Mouse (Mus musculus): ENCODE data around the gene Sco2. TPM values are rescaled to one million over a fixed set of nuclear protein-coding genes. Genes with fewer than 3 reads are reported as not detected.

Sco2 gene
- 5.6 TPM in 2 replicates for polyA plus RNA-seq (2016; fragmentation: Nextera tagmentation; extraction: Ambion mirVana)

DNA sequence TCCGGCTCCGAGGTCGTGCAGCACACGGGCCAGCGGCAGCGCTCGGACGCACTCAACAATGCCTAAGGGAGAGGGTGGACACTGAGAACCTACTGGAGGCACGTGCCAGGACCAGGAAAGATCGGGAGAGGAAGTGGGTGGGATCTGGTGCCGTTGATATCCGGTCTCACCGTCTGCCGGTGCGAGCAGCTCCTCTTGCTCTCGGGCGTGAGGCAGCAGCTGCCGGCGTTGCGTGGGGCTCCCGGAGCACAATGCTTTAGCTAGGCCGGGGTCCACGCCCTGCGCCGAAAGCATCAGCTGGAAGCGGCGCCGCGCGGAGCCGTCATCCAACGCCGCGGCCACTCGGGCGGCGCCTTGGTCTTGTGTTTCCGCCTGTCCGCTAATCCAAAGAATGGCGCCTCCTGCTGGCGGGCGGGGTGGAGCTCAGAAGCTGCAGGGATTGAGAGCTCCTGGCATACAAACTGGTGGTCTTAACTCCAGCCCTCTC lies at the start of gene Sco2:
Sco2 (minus strand) TSS at position 85 of the 487 bp plus-strand sequence.
- H3K27me3 ChIP-seq (replicated peaks) = peaks cover 31% of the 10 kb centered on the region
- peaks cover 30% of the 10 kb centered on the region for H3K4me1 ChIP-seq (replicated peaks)
- H3K36me3 ChIP-seq = peaks cover 38% of the 10 kb centered on the region
- peak within 1 kb of the TSS; percentile 78 for H3K9ac ChIP-seq
- WGBS = under 1% methylated on average over 42 of the region's 42 CpGs
- H3K4me3 ChIP-seq = peak within 1 kb of the TSS; percentile 71
- H3K27ac ChIP-seq (ENCODE audit: poor library complexity, severe bottlenecking) = peak within 1 kb of the TSS; percentile 89
- no peaks in the 10 kb centered on the region for H3K9me3 ChIP-seq (replicated peaks)
- peak; percentile 78 for ATAC-seq (ENCODE audit: insufficient number of reproducible peaks, low FRiP score)
- peak within 1 kb of the TSS; percentile 85 for H3K4me2 ChIP-seq

DNA sequence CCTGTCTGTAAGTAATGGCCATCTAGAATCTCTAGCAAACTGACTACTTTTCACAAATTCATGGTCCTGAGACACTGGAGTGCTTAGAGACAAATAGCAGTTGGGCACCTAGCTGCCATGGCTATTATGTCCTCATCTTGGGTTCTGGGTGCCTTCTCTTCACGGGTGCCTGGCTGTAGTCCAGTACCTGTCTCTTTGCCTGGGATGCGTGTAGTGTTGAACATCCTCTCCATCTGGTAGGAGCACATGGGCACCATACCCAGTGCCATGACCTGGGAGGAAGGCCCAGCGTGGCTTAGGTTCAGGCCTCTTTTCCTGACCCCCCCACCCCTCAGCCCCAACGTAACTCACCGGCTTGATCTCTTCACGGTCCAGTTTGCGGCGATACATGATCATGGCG lies 48.3 kb upstream of the Sco2 start:
- H3K36me3 ChIP-seq = peaks cover 86% of the 10 kb centered on the region
- no peak overlapping the region for H3K4me3 ChIP-seq
- no peaks in the 10 kb centered on the region for H3K9me3 ChIP-seq (replicated peaks)
- WGBS = 89% methylated on average over 9 of the region's 9 CpGs
- H3K9ac ChIP-seq = no peak overlapping the region
- H3K4me2 ChIP-seq = no peak overlapping the region
- peaks cover 34% of the 10 kb centered on the region for H3K4me1 ChIP-seq (replicated peaks)
- H3K27ac ChIP-seq (ENCODE audit: poor library complexity, severe bottlenecking) = no peak overlapping the region
- no peak for ATAC-seq (ENCODE audit: insufficient number of reproducible peaks, low FRiP score)
- H3K27me3 ChIP-seq (replicated peaks) = no peaks in the 10 kb centered on the region

DNA sequence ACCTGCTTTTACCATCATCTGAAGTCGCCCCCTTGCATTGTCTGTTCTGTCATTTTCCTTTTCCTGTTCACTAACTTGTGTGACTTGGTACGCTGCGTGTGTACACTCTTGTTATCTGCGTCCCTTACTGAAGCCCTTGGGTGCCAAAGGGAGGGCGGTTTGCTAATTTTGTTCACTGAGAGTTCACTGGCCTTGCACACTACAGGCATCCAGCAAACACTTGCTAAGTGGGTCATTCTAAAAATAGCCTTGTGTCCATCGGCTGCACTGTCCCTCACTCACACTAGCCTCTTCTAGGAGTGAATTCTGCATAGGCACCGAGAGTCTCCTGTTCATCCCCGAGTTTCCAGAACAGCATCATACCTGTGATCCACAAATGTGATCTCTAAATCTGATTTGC lies 41.6 kb upstream of the Sco2 start:
- Histone ChIP-seq H3K4me1 (replicated peaks) (peaks cover 19% of the 10 kb centered on the region), H3K27me3 (replicated peaks) (no peaks in the 10 kb centered on the region), H3K4me3 (no peak overlapping the region), H3K4me2 (peak overlapping the region; percentile 35), H3K9ac (no peak overlapping the region), H3K9me3 (replicated peaks) (no peaks in the 10 kb centered on the region; the same call in 1 of the 2 replicates), H3K36me3 (peaks cover 42% of the 10 kb centered on the region), H3K27ac (ENCODE audit: poor library complexity, severe bottlenecking) (peak overlapping the region; percentile 81)
- 46% methylated on average over 8 of the region's 8 CpGs for WGBS
- no peak for ATAC-seq (ENCODE audit: insufficient number of reproducible peaks, low FRiP score)

DNA sequence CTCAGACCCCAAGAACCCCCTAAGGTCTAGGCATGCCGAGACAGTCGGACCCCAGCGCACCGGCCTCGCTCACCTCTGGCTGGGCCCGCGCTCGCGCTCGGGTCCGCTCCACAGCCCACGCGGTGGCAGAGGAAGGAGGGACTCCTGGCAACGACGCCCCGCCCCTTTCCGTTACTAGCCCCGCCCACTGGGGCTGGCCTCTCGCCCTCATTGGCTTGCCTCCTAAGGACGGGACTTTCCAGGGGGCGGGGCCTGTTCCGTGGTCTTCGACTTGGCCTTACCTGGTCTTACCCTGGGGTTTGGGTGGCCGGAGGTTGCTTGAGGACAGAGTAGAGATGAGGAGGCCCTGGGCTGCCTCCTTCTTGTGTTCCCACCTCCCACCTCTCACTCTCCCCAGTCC lies 36.5 kb upstream of the Sco2 start, which contains the start of gene Syce3:
Syce3 (minus strand) TSS at position 386 of the 400 bp plus-strand sequence.
- no peak within 1 kb of the TSS for H3K4me3 ChIP-seq
- no peak within 1 kb of the TSS for H3K4me2 ChIP-seq
- no peaks in the 10 kb centered on the region for H3K27me3 ChIP-seq (replicated peaks)
- peaks cover 4% of the 10 kb centered on the region; the same call in 1 of the 2 replicates for H3K4me1 ChIP-seq (replicated peaks)
- ATAC-seq (ENCODE audit: insufficient number of reproducible peaks, low FRiP score) = 0 out of 2 replicates have a peak, but pooled peaks have one; percentile 24
- WGBS = 80% methylated on average over 24 of the region's 24 CpGs
- no peak within 1 kb of the TSS for H3K9ac ChIP-seq
- peaks cover 30% of the 10 kb centered on the region for H3K9me3 ChIP-seq (replicated peaks)
- H3K36me3 ChIP-seq = no peaks in the 10 kb centered on the region
- no peak within 1 kb of the TSS for H3K27ac ChIP-seq (ENCODE audit: poor library complexity, severe bottlenecking)

DNA sequence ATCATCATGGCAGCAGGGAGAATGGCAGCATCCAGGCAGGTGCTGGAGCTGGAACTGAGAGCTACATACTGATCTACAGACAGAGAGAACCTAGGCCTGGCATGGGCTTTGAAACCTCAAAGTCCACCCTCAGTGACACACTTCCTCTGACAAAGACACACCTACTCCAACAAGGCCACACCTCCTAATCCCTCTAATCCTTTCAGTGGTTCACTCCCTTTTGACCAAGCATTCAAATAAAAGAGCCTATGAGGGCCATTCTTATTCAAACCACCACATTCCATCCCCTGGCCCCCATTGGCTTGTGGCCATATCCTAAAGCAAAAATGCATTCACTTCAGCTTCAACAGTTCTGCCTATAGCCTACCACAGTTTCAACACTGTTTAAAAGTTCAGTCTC lies 33.0 kb upstream of the Sco2 start:
- Histone ChIP-seq H3K4me3 (no peak overlapping the region), H3K9me3 (replicated peaks) (peaks cover 32% of the 10 kb centered on the region)

DNA sequence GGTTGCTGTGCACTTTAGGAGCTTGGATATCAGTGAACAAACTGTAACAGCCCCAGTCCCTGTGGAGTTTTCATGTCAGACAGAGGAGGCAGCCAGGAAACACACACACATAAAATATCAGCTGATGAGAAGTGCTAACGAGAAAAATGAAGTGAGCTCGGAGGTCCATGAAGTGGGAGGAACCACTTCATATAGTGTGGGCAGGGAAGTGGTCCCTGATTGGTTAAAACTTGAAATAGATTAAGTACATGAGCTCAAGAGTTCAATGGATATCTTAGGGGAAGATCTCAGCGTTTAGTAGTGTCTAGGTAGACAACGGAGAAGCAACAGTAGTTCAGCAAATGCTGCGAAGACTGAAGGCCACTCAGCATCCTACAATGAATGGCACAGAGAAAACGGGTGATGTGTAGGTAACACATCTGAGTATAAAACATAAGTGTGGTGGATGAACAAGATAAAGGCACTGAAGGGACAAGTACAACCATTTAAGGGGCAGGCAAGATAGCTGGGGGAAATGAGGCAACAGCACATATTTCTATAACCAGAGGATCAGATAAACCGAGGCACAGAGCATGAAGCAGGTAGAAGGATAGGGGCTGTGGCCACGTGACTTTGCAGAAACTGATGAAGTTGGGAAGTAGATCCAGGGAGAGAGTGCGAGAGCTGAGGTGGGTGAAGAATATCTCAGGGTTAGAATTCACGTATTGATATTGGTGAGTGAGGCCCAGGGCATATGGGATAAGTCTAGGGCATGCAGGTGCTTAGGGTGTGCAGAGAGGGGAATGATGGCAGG lies 31.4 kb upstream of the Sco2 start:
- H3K9ac ChIP-seq = no peak overlapping the region
- 76% methylated on average over 10 of the region's 10 CpGs for WGBS
- no peaks in the 10 kb centered on the region for H3K36me3 ChIP-seq
- no peaks in the 10 kb centered on the region for H3K27me3 ChIP-seq (replicated peaks)
- no peak overlapping the region for H3K27ac ChIP-seq (ENCODE audit: poor library complexity, severe bottlenecking)
- no peaks in the 10 kb centered on the region for H3K4me1 ChIP-seq (replicated peaks)
- peaks cover 31% of the 10 kb centered on the region for H3K9me3 ChIP-seq (replicated peaks)
- H3K4me2 ChIP-seq = no peak overlapping the region
- no peak overlapping the region for H3K4me3 ChIP-seq
- ATAC-seq (ENCODE audit: insufficient number of reproducible peaks, low FRiP score) = no peak

More for the DNA sequence above, 33.0 kb upstream of the Sco2 start:
- H3K9ac ChIP-seq = no peak overlapping the region
- no peaks in the 10 kb centered on the region for H3K27me3 ChIP-seq (replicated peaks)
- H3K27ac ChIP-seq (ENCODE audit: poor library complexity, severe bottlenecking) = no peak overlapping the region
- no peak for ATAC-seq (ENCODE audit: insufficient number of reproducible peaks, low FRiP score)
- H3K4me1 ChIP-seq (replicated peaks) = no peaks in the 10 kb centered on the region
- no peaks in the 10 kb centered on the region for H3K36me3 ChIP-seq
- H3K4me2 ChIP-seq = no peak overlapping the region

DNA sequence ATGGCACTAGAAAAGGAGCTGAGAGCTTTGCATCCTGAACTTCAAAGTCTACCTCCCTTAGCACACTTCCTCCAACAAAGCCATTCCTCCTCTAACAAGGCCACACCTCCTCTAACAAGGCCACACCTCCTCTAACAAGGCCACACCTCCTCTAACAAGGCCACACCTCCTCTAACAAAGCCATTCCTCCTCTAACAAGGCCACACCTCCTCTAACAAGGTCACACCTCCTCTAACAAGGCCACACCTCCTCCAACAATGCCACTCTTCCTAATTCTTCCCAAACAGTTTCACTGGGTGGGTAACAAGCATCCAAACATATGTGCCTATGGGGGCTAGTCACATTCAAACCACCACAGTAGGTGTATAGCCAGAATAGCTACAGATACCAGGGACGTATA lies 28.8 kb upstream of the Sco2 start:
- Histone ChIP-seq H3K9me3 (replicated peaks) (peaks cover 11% of the 10 kb centered on the region; the same call in 1 of the 2 replicates), H3K36me3 (no peaks in the 10 kb centered on the region), H3K27me3 (replicated peaks) (no peaks in the 10 kb centered on the region), H3K4me3 (no peak overlapping the region), H3K4me1 (replicated peaks) (no peaks in the 10 kb centered on the region), H3K27ac (ENCODE audit: poor library complexity, severe bottlenecking) (no peak overlapping the region), H3K4me2 (no peak overlapping the region), H3K9ac (no peak overlapping the region)
- whole genome bisulfite sequencing = 98% methylated on average over 1 of the region's 1 CpGs
- ATAC-seq (ENCODE audit: insufficient number of reproducible peaks, low FRiP score) = no peak

GRCm38 (mm10) chr15:89399716-89400115 lies 26.1 kb upstream of the Sco2 start:
- Histone ChIP-seq H3K4me3 (no peak overlapping the region), H3K27me3 (replicated peaks) (no peaks in the 10 kb centered on the region), H3K4me1 (replicated peaks) (no peaks in the 10 kb centered on the region), H3K9ac (no peak overlapping the region), H3K27ac (ENCODE audit: poor library complexity, severe bottlenecking) (no peak overlapping the region), H3K36me3 (no peaks in the 10 kb centered on the region), H3K9me3 (replicated peaks) (0 out of 2 replicates have a peak, but pooled peaks cover 2% of the 10 kb centered on the region), H3K4me2 (no peak overlapping the region)
- no peak for ATAC-seq (ENCODE audit: insufficient number of reproducible peaks, low FRiP score)
- 55% methylated on average over 1 of the region's 1 CpGs for WGBS

- H3K27ac ChIP-seq (ENCODE audit: poor library complexity, severe bottlenecking) = no peak overlapping the region
- 85% methylated on average over 2 of the region's 2 CpGs for WGBS
- ATAC-seq (ENCODE audit: insufficient number of reproducible peaks, low FRiP score) = no peak
Measured at GRCm38 (mm10) chr15:89398146-89398545, 24.5 kb upstream of the Sco2 start.

GRCm38 (mm10) chr15:89396883-89397282 lies 23.2 kb upstream of the Sco2 start:
- WGBS = 83% methylated on average over 4 of the region's 4 CpGs
- Histone ChIP-seq H3K27ac (ENCODE audit: poor library complexity, severe bottlenecking) (no peak overlapping the region), H3K9ac (no peak overlapping the region), H3K4me1 (replicated peaks) (no peaks in the 10 kb centered on the region), H3K9me3 (replicated peaks) (no peaks in the 10 kb centered on the region), H3K36me3 (no peaks in the 10 kb centered on the region), H3K4me3 (no peak overlapping the region), H3K4me2 (no peak overlapping the region), H3K27me3 (replicated peaks) (no peaks in the 10 kb centered on the region)
- ATAC-seq (ENCODE audit: insufficient number of reproducible peaks, low FRiP score) = no peak

More at GRCm38 (mm10) chr15:89398146-89398545, 24.5 kb upstream of the Sco2 start:
- Histone ChIP-seq H3K4me2 (no peak overlapping the region), H3K36me3 (no peaks in the 10 kb centered on the region), H3K9ac (no peak overlapping the region), H3K4me3 (no peak overlapping the region), H3K9me3 (replicated peaks) (no peaks in the 10 kb centered on the region), H3K4me1 (replicated peaks) (no peaks in the 10 kb centered on the region), H3K27me3 (replicated peaks) (no peaks in the 10 kb centered on the region)

DNA sequence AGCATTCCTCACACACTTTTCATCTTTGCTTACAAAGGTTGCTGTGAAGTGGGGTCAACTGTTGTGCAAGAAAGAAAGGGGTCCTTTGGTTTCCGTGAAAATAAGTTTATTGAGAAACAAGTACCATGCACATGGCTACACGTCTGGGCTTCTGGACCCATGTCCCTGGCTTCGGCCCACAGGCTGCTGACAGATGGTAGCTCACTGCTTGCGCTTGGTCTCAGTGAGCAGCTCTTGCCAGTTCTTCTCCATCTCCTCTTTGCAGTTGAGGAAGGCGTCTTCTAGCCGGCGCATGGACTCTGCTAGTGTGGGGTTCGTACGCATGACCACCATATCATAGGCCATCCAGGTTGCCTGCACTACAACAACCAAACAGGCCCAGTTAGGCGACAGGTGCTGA lies 16.4 kb upstream of the Sco2 start:
- no peak overlapping the region for H3K4me3 ChIP-seq
- peaks cover 36% of the 10 kb centered on the region for H3K27me3 ChIP-seq (replicated peaks)
- WGBS = 89% methylated on average over 10 of the region's 10 CpGs
- ATAC-seq (ENCODE audit: insufficient number of reproducible peaks, low FRiP score) = no peak
- H3K4me2 ChIP-seq = no peak overlapping the region
- H3K27ac ChIP-seq (ENCODE audit: poor library complexity, severe bottlenecking) = no peak overlapping the region
- no peaks in the 10 kb centered on the region for H3K4me1 ChIP-seq (replicated peaks)
- no peak overlapping the region for H3K9ac ChIP-seq
- no peaks in the 10 kb centered on the region for H3K36me3 ChIP-seq
- no peaks in the 10 kb centered on the region for H3K9me3 ChIP-seq (replicated peaks)
